Mouse (Mus musculus): Measurements from ENCODE around the gene Taf9.

DNA sequence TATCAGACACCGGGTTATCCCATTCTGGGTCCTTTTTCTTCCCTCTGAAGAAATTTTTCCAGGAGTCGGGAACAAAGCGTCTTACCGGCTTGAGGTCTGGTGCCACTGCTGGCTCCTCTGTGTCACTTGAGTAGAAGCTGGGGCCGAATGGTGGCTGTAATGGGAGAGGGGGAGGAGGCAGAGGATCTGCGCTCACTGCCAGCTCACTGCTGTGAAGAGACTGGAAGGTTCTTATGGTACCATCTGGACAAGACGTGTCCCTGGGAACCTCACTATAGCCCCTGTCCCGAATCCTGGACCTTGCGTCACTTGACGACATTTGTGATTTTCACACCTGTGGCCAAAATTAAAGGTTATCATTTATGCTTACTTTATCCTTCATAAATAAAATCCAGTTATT lies 39.1 kb upstream of the Taf9 start:
- TF ChIP-seq CTCF (IDR thresholded peaks at IDR 0.05; ENCODE audit: borderline replicate concordance, insufficient read depth, low read length) = no peak
- no peak for TF ChIP-seq POLR2A (IDR thresholded peaks at IDR 0.05; ENCODE audit: low read depth, low read length)
